Mouse (Mus musculus) megakaryocyte, adult 5-6 weeks (primary cell): Measurements from ENCODE around the gene 9830107B12Rik. TPM values are rescaled to one million over a fixed set of nuclear protein-coding genes. Genes with fewer than 3 reads are reported as not detected.

ENCODE experiments used
- ATAC-seq: 2 replicates; pipeline ENCODE4 v1.8.0; 2016; ENCODE audit warnings: mild to moderate bottlenecking, inconsistent platforms; ENCODE audit not compliant: poor library complexity, severe bottlenecking
- total RNA-seq, 2 experiments: library from RNA; stranded (forward) in 1 of 2; stranded (reverse) in 1 of 2; fragments of 153-499, 151-499 nt in 1 of 2; fragments of 221-1000, 200-1000 nt in 1 of 2; gene quantifications; 2 replicates each; pipeline versions ENCODE4 v1.2.3 to v1.2.4; 2015 to 2017

The 9830107B12Rik gene
- total RNA-seq, 2 experiments from 2014 or later, result 12.1 to 19.9 TPM

DNA sequence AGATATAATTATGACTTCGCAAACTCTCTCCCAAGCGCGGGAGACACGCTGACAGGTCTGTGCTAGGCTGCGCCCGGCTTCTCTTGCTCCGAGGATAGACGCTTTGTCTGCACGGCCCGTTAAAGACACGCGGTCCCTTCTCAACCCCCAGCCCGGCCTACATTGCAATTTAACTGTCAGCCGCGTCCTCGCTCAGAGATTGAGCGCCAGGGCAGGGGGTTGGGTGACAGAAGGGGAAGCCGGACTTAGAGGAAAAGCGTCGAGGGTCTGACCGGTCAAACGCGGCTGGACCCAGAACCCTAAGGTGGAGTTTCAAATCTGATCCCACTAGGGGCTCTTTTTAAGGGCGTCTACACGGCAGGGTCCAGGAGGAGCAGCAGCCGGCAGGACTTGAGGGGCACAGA lies 50.3 kb downstream of the 9830107B12Rik start:
- no peak for ATAC-seq

- no peak for ATAC-seq
These were observed 51.0 kb downstream of the 9830107B12Rik start for GRCm38 (mm10) chr17:48094820-48095680.

GRCm38 (mm10) chr17:48093286-48093817 lies 52.7 kb downstream of the 9830107B12Rik start:
- no peak for ATAC-seq

GRCm38 (mm10) chr17:48090305-48090704 lies 55.8 kb downstream of the 9830107B12Rik start:
- no peak for ATAC-seq

DNA sequence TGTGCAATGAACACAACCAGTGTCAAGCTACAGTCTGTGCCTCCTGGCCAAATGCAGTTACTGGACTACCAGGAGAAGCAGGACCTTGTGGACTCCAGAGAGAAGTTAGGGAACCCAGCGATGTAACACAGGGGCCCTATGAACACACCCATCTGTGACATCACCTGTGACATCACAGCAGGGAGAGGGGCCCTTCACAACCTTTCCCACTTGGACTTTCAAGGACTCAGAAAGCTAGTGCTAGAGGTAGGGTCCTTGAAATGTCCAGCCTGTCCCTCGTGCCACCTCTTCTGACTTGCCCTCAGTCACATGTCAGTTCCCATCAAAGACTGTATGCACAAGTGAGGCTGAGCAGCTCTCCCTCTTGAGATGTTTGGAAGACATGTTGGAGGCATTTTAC lies 56.6 kb downstream of the 9830107B12Rik start:
- no peak for ATAC-seq

DNA sequence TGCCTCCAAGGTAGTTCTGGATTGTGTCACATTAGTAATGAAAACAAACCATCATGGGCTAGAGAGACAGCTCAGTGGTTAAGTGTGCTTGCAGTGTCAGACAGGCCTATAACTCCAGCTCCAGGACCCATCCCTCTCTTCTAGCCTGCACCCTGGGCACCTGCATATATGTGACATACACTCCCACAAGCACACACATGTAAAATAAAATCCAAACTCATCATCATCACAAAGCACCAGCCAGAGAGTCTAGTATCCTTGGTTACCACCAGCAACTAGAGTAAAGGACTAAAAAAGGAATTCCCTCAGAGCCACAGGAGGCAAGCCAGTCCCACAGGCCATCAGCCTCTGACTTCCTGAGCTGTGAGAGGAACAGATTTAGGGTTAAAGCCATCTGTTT lies 57.0 kb downstream of the 9830107B12Rik start, which contains the start of gene 1700067P10Rik:
Gene 1700067P10Rik, plus strand, starts transcription at position 301 of the 400 bp plus-strand sequence.
- ATAC-seq, result no peak

- ATAC-seq, result no peak
These were observed 65.4 kb downstream of the 9830107B12Rik start for GRCm38 (mm10) chr17:48080626-48081025.

Other genes starting within 250 kb of the 9830107B12Rik start
- 7.1 and 8.8 TPM in 2 replicates for gene Foxp4, start 221.6 kb downstream of the 9830107B12Rik start, total RNA-seq (2015)
- 1.1 and 2.2 TPM in 2 replicates for gene Foxp4, start 221.6 kb downstream of the 9830107B12Rik start, total RNA-seq (2017)
- not detected in 2 replicates for gene 1700122O11Rik, start 108.0 kb downstream of the 9830107B12Rik start, total RNA-seq (2015)
- not detected in 2 replicates for gene 1700122O11Rik, start 108.0 kb downstream of the 9830107B12Rik start, total RNA-seq (2017)
- not detected in 2 replicates for gene 1700067P10Rik, start 56.9 kb downstream of the 9830107B12Rik start, total RNA-seq (2015)
- not detected in 2 replicates for gene 1700067P10Rik, start 56.9 kb downstream of the 9830107B12Rik start, total RNA-seq (2017)
- gene A530064D06Rik, start 21.0 kb upstream of the 9830107B12Rik start, total RNA-seq (2015), result 43.0 and 46.9 TPM in 2 replicates
- 58.8 and 60.9 TPM in 2 replicates for gene A530064D06Rik, start 21.0 kb upstream of the 9830107B12Rik start, total RNA-seq (2017)
- 5.4 and 6.6 TPM in 2 replicates for gene Trem1, start 86.5 kb upstream of the 9830107B12Rik start, total RNA-seq (2015)
- gene Trem1, start 86.5 kb upstream of the 9830107B12Rik start, total RNA-seq (2017), result 18.9 and 19.2 TPM in 2 replicates
- 77.8 and 87.0 TPM in 2 replicates for gene Trem3, start 101.5 kb upstream of the 9830107B12Rik start, total RNA-seq (2015)
- 72.1 and 98.8 TPM in 2 replicates for gene Trem3, start 101.5 kb upstream of the 9830107B12Rik start, total RNA-seq (2017)
- gene Treml4, start 118.0 kb upstream of the 9830107B12Rik start, total RNA-seq (2015), result 5.5 and 6.3 TPM in 2 replicates
- 15.4 and 20.2 TPM in 2 replicates for gene Treml4, start 118.0 kb upstream of the 9830107B12Rik start, total RNA-seq (2017)
- gene Treml2, start 153.2 kb upstream of the 9830107B12Rik start, total RNA-seq (2015), result 48.1 and 51.7 TPM in 2 replicates
- 45.3 and 52.1 TPM in 2 replicates for gene Treml2, start 153.2 kb upstream of the 9830107B12Rik start, total RNA-seq (2017)
- gene B430306N03Rik, start 169.9 kb upstream of the 9830107B12Rik start, total RNA-seq (2015), result 68.9 and 78.4 TPM in 2 replicates
- gene B430306N03Rik, start 169.9 kb upstream of the 9830107B12Rik start, total RNA-seq (2017), result 34.0 and 39.6 TPM in 2 replicates
- gene Trem2, start 200.1 kb upstream of the 9830107B12Rik start, total RNA-seq (2015), result 50.6 and 58.3 TPM in 2 replicates
- gene Trem2, start 200.1 kb upstream of the 9830107B12Rik start, total RNA-seq (2017), result 85.8 and 90.5 TPM in 2 replicates
- 0.29 and 0.39 TPM in 2 replicates for gene Treml1, start 213.6 kb upstream of the 9830107B12Rik start, total RNA-seq (2015)
- gene Treml1, start 213.6 kb upstream of the 9830107B12Rik start, total RNA-seq (2017), result 0.40 TPM in 1 of 2 replicates, not detected in the other